ENCODE assay signal across 8 mouse cellular contexts in the genomic region with DNA sequence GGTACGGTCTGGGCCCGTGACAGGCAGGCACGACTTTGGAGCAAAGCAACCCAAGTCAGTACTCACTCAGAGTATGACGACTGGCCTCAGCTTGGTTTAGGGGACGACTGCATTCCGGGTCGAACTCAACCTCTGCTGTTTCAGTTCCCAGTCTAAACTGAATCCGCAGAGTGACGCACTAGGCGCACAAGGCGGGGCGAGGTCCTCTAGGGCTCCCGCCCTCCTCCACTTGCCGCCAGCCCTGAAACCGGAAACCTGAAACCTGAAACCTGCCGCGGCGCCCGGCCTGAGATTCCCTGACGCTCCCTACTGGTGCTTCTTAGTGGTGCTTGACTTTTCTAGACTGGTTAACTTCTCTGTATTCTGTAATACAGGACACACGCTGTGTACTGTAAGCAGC. TPM values are rescaled to one million over a fixed set of nuclear protein-coding genes. Genes with fewer than 3 reads are reported as not detected.
DNase-seq lines count a peak whose midpoint lies in the region; ATAC-seq and TF ChIP-seq lines count a peak whose summit lies in the region.

No protein-coding gene starts in this region.

- intact Hi-C loops in heart, postnatal 10 days (cut with DNase I): loop anchor here (5.0 kb wide), 2 partner anchors 37 to 133 kb away; a partner anchor contains a TSS

- H3K9me3 ChIP-seq in ES-Bruce4 (replicated peaks; ENCODE audit: control insufficient read depth, insufficient read depth, low read length, poor library complexity, severe bottlenecking): no peaks in the 10 kb centered on the region
- H3K9me3 ChIP-seq in forebrain, embryonic 13.5 days (replicated peaks): no peaks in the 10 kb centered on the region
- no peaks in the 10 kb centered on the region for H3K9me3 ChIP-seq in liver, postnatal 0 days (ENCODE audit: low read length)
- H3K9me3 ChIP-seq in neural tube, embryonic 14.5 days (ENCODE audit: control insufficient read depth, low read length): no peaks in the 10 kb centered on the region

- 0 out of 2 replicates have a peak, but pooled peaks have one; percentile 42 for TF ChIP-seq EP300 in ES-Bruce4 (IDR thresholded peaks at IDR 0.05; ENCODE audit: insufficient read depth, low read depth, low read length)
- peak; percentile 75 for TF ChIP-seq EP300 in liver, postnatal 0 days (IDR thresholded peaks at IDR 0.05; ENCODE audit: low read depth)

- H3K27ac ChIP-seq in ES-Bruce4 (ENCODE audit: insufficient read depth, low read length): peak overlapping the region; percentile 83
- H3K27ac ChIP-seq in forebrain, embryonic 13.5 days: no peak overlapping the region
- H3K27ac ChIP-seq in liver, postnatal 0 days (ENCODE audit: low read depth): peak overlapping the region; percentile 95
- H3K27ac ChIP-seq in neural tube, embryonic 14.5 days (ENCODE audit: low read depth, low read length): peak overlapping the region; percentile 28; the same call in 1 of the 2 replicates

- peak; percentile 31 for TF ChIP-seq CTCF in ES-Bruce4 (IDR thresholded peaks at IDR 0.05; ENCODE audit: low read depth, low read length)
- TF ChIP-seq CTCF in liver, postnatal 0 days (IDR thresholded peaks at IDR 0.05; ENCODE audit: low read depth): peak; percentile 81

- H3K4me1 ChIP-seq in ES-Bruce4 (ENCODE audit: control insufficient read depth, insufficient read depth, low read length): peaks cover 1% of the 10 kb centered on the region
- no peaks in the 10 kb centered on the region for H3K4me1 ChIP-seq in forebrain, embryonic 13.5 days
- H3K4me1 ChIP-seq in liver, postnatal 0 days (ENCODE audit: insufficient read depth): peaks cover 6% of the 10 kb centered on the region; the same call in 1 of the 2 replicates
- H3K4me1 ChIP-seq in neural tube, embryonic 14.5 days (ENCODE audit: control insufficient read depth, insufficient read depth, low read length): no peaks in the 10 kb centered on the region

- WGBS in forebrain, embryonic 13.5 days: 0% methylated on average over 21 of the region's 21 CpGs
- whole genome bisulfite sequencing in large intestine, adult 2 months: under 1% methylated on average over 21 of the region's 21 CpGs
- WGBS in liver, postnatal 0 days (ENCODE audit: insufficient replicate concordance): under 1% methylated on average over 21 of the region's 21 CpGs
- WGBS in neural tube, embryonic 14.5 days: under 1% methylated on average over 21 of the region's 21 CpGs

- peak overlapping the region; percentile 78 for H3K4me3 ChIP-seq in ES-Bruce4 (ENCODE audit: low read depth, low read length)
- H3K4me3 ChIP-seq in forebrain, embryonic 13.5 days: peak overlapping the region; percentile 43
- peak overlapping the region; percentile 55 for H3K4me3 ChIP-seq in liver, postnatal 0 days (ENCODE audit: low read depth, low read length)
- H3K4me3 ChIP-seq in neural tube, embryonic 14.5 days (ENCODE audit: low read depth, low read length): peak overlapping the region; percentile 31

- peak; percentile 97 for ATAC-seq in cerebellum, adult (ENCODE audit: insufficient number of reproducible peaks, low FRiP score, low TSS enrichment)
- ATAC-seq in forebrain, embryonic 13.5 days: peak; percentile 98
- ATAC-seq in liver, postnatal 0 days: peak; percentile 99
- peak; percentile 96 for ATAC-seq in neural tube, embryonic 14.5 days (ENCODE audit: low read depth)

- peak overlapping the region; percentile 20 for H3K9ac ChIP-seq in ES-Bruce4 (ENCODE audit: low read depth, poor library complexity, severe bottlenecking)
- peak overlapping the region; percentile 48 for H3K9ac ChIP-seq in forebrain, embryonic 13.5 days
- H3K9ac ChIP-seq in liver, postnatal 0 days (replicated peaks): peak overlapping the region; percentile 70
- peak overlapping the region; percentile 28; the same call in 1 of the 2 replicates for H3K9ac ChIP-seq in neural tube, embryonic 14.5 days (replicated peaks; ENCODE audit: low read depth, low read length)

- H3K36me3 ChIP-seq in ES-Bruce4 (ENCODE audit: control insufficient read depth, insufficient read depth, low read length, poor library complexity, severe bottlenecking): no peaks in the 10 kb centered on the region
- H3K36me3 ChIP-seq in forebrain, embryonic 13.5 days (ENCODE audit: poor library complexity, severe bottlenecking): no peaks in the 10 kb centered on the region
- no peaks in the 10 kb centered on the region for H3K36me3 ChIP-seq in liver, postnatal 0 days (replicated peaks; ENCODE audit: insufficient read depth, low read length)
- no peaks in the 10 kb centered on the region for H3K36me3 ChIP-seq in neural tube, embryonic 14.5 days (ENCODE audit: control insufficient read depth, insufficient read depth, low read length)

- peak; percentile 74 for TF ChIP-seq POLR2A in ES-Bruce4 (IDR thresholded peaks at IDR 0.05; ENCODE audit: insufficient read depth, low read length)

- no peaks in the 10 kb centered on the region for H3K27me3 ChIP-seq in ES-Bruce4 (ENCODE audit: control insufficient read depth, insufficient read depth, low read length, poor library complexity, severe bottlenecking)
- H3K27me3 ChIP-seq in forebrain, embryonic 13.5 days: no peaks in the 10 kb centered on the region
- H3K27me3 ChIP-seq in liver, postnatal 0 days (ENCODE audit: insufficient read depth, low read length): no peaks in the 10 kb centered on the region
- H3K27me3 ChIP-seq in neural tube, embryonic 14.5 days (ENCODE audit: control insufficient read depth, insufficient read depth, low read length): no peaks in the 10 kb centered on the region

- peak overlapping the region; percentile 65 for H3K4me2 ChIP-seq in forebrain, embryonic 13.5 days
- H3K4me2 ChIP-seq in liver, postnatal 0 days (ENCODE audit: low read depth, low read length): peak overlapping the region; percentile 66
- H3K4me2 ChIP-seq in neural tube, embryonic 14.5 days (ENCODE audit: low read depth, low read length): peak overlapping the region; percentile 56

- peak; percentile 95 for DNase-seq in heart, postnatal 10 days
- peak; percentile 84 for DNase-seq in large intestine, adult 2 months (ENCODE audit: low read depth, low spot score)
- DNase-seq in liver, postnatal 0 days: peak; percentile 93
- peak; percentile 88 for DNase-seq in testis, postnatal 10 days (ENCODE audit: low spot score)

RNA-seq across cellular contexts. Expression of a gene that starts 38.1 kb away (rescaled TPM):
- polyA plus RNA-seq in ES-Bruce4 (2011; ENCODE audit: insufficient read depth, insufficient read length, low read depth, missing spikeins): 55.3 and 57.4 TPM in 2 replicates
- 5.3 and 6.3 TPM in 2 replicates for polyA plus RNA-seq in forebrain, embryonic 13.5 days (2015; fragmentation: Nextera tagmentation; extraction: Ambion mirVana)
- total RNA-seq in heart, postnatal 10 days (2021): 100 to 1,000 TPM; 107 to 108 TPM
- polyA plus RNA-seq in large intestine, adult 2 months (2012; rRNA removed): 10.1 and 25.6 TPM in 2 replicates
- polyA plus RNA-seq in liver, postnatal 0 days (2015; fragmentation: Nextera tagmentation; extraction: Ambion mirVana): 19.9 and 24.5 TPM in 2 replicates
- 5.3 and 11.3 TPM in 2 replicates for polyA plus RNA-seq in neural tube, embryonic 14.5 days (2014; fragmentation: Nextera tagmentation; extraction: Ambion mirVana)

Comparison
In these comparisons a context has a peak if more than half of its experiments do, and no peak if none do; other contexts are left out.
1. H3K9ac ChIP-seq: peak in every context shown above with its lines; median percentile 70 in liver, postnatal 0 days; 48 in forebrain, embryonic 13.5 days; 28 in neural tube, embryonic 14.5 days; 20 in ES-Bruce4.